Mouse (Mus musculus) layer of hippocampus, postnatal 10 days (tissue): ENCODE data around the gene Hdc. TPM values are rescaled to one million over a fixed set of nuclear protein-coding genes. Genes with fewer than 3 reads are reported as not detected.
A peak's percentile ranks its signal among the peaks of the same experiment; 100 is the strongest.

Experiments
- DNase-seq, 2 experiments: peaks; one replicate each; pipeline ENCODE4 v3.0.0; 2021; ENCODE audit warnings: low spot score in 2 of 2
- total RNA-seq, 2 experiments: library from RNA; stranded (reverse); gene quantifications; 2 replicates each; pipeline ENCODE4 v1.2.3; 2021

Hdc gene
- total RNA-seq, 2 experiments from 2014 or later: 1.3 to 1.8 TPM

GRCm38 (mm10) chr2:126553291-126553639 lies 65.8 kb downstream of the Hdc start:
- DNase-seq: no peak

DNA sequence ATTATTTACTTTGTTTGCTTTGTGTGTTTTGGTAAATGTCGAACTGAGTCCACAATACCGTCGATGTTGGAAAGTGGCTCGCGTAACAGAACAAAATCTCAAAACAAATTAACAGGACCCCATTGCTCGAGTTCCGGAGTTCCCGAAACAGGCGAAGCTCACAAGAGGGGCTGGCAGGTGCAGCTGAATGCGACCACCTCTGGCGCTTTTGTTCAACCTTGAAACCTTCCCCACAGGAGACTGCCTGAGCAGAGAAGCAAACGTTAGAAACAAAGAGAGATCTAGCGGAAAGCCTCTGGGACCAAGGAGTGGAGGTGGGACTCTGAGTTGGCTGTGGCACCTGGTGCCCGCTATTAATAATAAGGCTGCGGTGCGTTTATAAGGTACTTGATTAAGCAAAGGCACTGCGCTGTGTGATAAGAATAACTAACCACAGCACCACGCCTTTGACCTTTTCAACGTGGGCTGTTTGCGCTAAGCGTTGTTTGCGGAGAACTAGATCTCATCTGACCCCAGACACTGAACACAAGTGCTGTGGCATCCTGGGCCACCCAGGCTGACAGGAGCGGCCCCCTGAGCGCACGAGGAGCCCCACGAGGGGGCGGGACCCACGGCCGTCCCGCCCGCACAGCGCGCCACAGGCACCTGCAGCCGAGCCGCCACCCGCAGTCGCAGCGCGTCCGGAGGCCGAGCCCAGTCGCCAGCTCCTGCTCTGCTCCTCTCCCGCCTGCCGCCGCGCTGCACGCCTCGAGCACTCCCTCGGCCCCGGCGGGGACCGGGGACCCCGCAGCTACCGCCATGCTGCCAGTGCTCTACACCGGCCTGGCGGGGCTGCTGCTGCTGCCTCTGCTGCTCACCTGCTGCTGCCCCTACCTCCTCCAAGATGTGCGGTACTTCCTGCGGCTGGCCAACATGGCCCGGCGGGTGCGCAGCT lies 66.5 kb downstream of the Hdc start, which contains the start of gene Slc27a2:
Gene Slc27a2, plus strand, starts transcription at position 51 of the 934 bp plus-strand sequence.
- DNase-seq: peak; percentile 12 to 36

- DNase-seq: no peak
Observed at GRCm38 (mm10) chr2:126551896-126552295, 67.2 kb downstream of the Hdc start.

- DNase-seq: no peak
Observed at GRCm38 (mm10) chr2:126551244-126551890, 67.7 kb downstream of the Hdc start.

DNA sequence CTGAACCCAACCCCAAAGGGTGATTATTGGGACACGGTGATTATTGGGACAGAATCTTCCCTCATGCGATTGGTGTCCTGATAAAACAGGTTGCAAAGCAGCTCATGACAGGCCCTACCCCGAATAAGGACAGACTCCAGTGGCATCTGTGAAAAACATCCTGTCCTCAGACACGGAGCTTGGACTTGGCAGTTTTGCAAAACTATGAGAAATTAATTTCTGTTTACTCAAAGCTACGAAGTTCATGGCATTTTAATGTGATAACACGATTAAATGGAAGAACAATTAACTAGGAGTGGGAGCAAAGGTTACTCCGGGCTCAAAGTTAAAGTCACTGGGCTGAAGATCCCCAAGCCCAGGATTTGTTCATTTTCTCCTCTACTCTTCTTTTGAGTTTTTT lies 69.4 kb downstream of the Hdc start:
- DNase-seq: no peak

- no peak for DNase-seq
Observed at GRCm38 (mm10) chr2:126546392-126546791, 72.7 kb downstream of the Hdc start.

DNA sequence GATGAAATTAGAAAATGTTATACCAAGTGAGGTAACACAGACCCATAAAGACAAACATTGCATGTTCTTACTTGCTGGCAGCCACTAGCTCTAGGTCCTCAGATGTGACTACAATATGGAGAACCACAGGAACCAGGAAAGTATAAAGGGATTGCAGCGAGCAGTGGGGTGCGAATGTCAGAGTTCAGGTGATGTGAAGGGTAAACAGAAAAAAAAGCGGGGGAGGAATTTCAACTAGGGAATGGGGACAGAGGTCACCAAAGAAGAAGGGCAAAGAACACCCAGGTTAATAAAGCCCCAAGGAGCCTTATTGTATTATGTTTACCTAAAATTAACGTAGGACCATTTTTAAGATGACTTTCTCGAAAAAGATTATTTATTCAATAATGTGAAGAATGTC lies 73.8 kb downstream of the Hdc start:
- DNase-seq: no peak

Other genes with a start within 250 kb of the Hdc start
- under 1 TPM in 1 of 2 experiments, not detected in 1; 0.21 TPM for gene Atp8b4, start 118.6 kb downstream of the Hdc start, total RNA-seq
- gene Slc27a2, start 66.9 kb downstream of the Hdc start, total RNA-seq: 1 to 10 TPM; 6.2 to 7.0 TPM
- gene Gabpb1, start 57.0 kb upstream of the Hdc start, total RNA-seq: 10 to 100 TPM; 20.1 to 22.1 TPM
- 10 to 100 TPM; 35.2 to 38.7 TPM for gene Usp8, start 88.0 kb upstream of the Hdc start, total RNA-seq
- gene Usp50, start 164.2 kb upstream of the Hdc start, total RNA-seq: under 1 TPM; 0.46 to 0.67 TPM